Mouse (Mus musculus): ENCODE data around the gene Psmb6. TPM values are rescaled to one million over a fixed set of nuclear protein-coding genes. Genes with fewer than 3 reads are reported as not detected.

Gene Psmb6
- polyA plus RNA-seq, 1 experiment = 244 TPM

GRCm38 (mm10) chr11:70500476-70500812, 24.7 kb upstream of the Psmb6 start:
- no peaks in the 10 kb centered on the region for H3K36me3 ChIP-seq (ENCODE audit: control insufficient read depth, insufficient read depth, low read length, poor library complexity, severe bottlenecking)
- H3K9ac ChIP-seq (ENCODE audit: low read depth, poor library complexity, severe bottlenecking) = no peak overlapping the region
- H3K9me3 ChIP-seq (replicated peaks; ENCODE audit: control insufficient read depth, insufficient read depth, low read length, poor library complexity, severe bottlenecking) = no peaks in the 10 kb centered on the region
- no peak overlapping the region for H3K27ac ChIP-seq (ENCODE audit: insufficient read depth, low read length)
- H3K27me3 ChIP-seq (ENCODE audit: control insufficient read depth, insufficient read depth, low read length, poor library complexity, severe bottlenecking) = no peaks in the 10 kb centered on the region
- peaks cover 3% of the 10 kb centered on the region for H3K4me1 ChIP-seq (ENCODE audit: control insufficient read depth, insufficient read depth, low read length)
- H3K4me3 ChIP-seq (ENCODE audit: low read depth, low read length) = no peak overlapping the region
- TF ChIP-seq POLR2A (IDR thresholded peaks at IDR 0.05; ENCODE audit: insufficient read depth, low read length) (no peak), CTCF (IDR thresholded peaks at IDR 0.05; ENCODE audit: low read depth, low read length) (no peak), EP300 (IDR thresholded peaks at IDR 0.05; ENCODE audit: insufficient read depth, low read depth, low read length) (no peak)

- H3K9me3 ChIP-seq (replicated peaks; ENCODE audit: control insufficient read depth, insufficient read depth, low read length, poor library complexity, severe bottlenecking) = no peaks in the 10 kb centered on the region
- H3K4me1 ChIP-seq (ENCODE audit: control insufficient read depth, insufficient read depth, low read length) = peaks cover 3% of the 10 kb centered on the region
- H3K36me3 ChIP-seq (ENCODE audit: control insufficient read depth, insufficient read depth, low read length, poor library complexity, severe bottlenecking) = no peaks in the 10 kb centered on the region
- H3K9ac ChIP-seq (ENCODE audit: low read depth, poor library complexity, severe bottlenecking) = no peak overlapping the region
- H3K4me3 ChIP-seq (ENCODE audit: low read depth, low read length) = no peak overlapping the region
- no peak for TF ChIP-seq POLR2A (IDR thresholded peaks at IDR 0.05; ENCODE audit: insufficient read depth, low read length)
- H3K27me3 ChIP-seq (ENCODE audit: control insufficient read depth, insufficient read depth, low read length, poor library complexity, severe bottlenecking) = no peaks in the 10 kb centered on the region
- no peak overlapping the region for H3K27ac ChIP-seq (ENCODE audit: insufficient read depth, low read length)
Observed at GRCm38 (mm10) chr11:70502018-70502417, 23.1 kb upstream of the Psmb6 start.

- no peaks in the 10 kb centered on the region for H3K27me3 ChIP-seq (ENCODE audit: control insufficient read depth, insufficient read depth, low read length, poor library complexity, severe bottlenecking)
- H3K9ac ChIP-seq (ENCODE audit: low read depth, poor library complexity, severe bottlenecking) = no peak within 1 kb of the TSS
- peaks cover 3% of the 10 kb centered on the region for H3K4me1 ChIP-seq (ENCODE audit: control insufficient read depth, insufficient read depth, low read length)
- H3K27ac ChIP-seq (ENCODE audit: insufficient read depth, low read length) = no peak within 1 kb of the TSS
- no peaks in the 10 kb centered on the region for H3K9me3 ChIP-seq (replicated peaks; ENCODE audit: control insufficient read depth, insufficient read depth, low read length, poor library complexity, severe bottlenecking)
- no peaks in the 10 kb centered on the region for H3K36me3 ChIP-seq (ENCODE audit: control insufficient read depth, insufficient read depth, low read length, poor library complexity, severe bottlenecking)
- TF ChIP-seq CTCF (IDR thresholded peaks at IDR 0.05; ENCODE audit: low read depth, low read length) (no peak), POLR2A (IDR thresholded peaks at IDR 0.05; ENCODE audit: insufficient read depth, low read length) (no peak), EP300 (IDR thresholded peaks at IDR 0.05; ENCODE audit: insufficient read depth, low read depth, low read length) (peak; percentile 51; the same call in 1 of the 2 replicates)
- peak within 1 kb of the TSS; percentile 9; the same call in 1 of the 2 replicates for H3K4me3 ChIP-seq (ENCODE audit: low read depth, low read length)
Observed at GRCm38 (mm10) chr11:70504970-70505369, 20.2 kb upstream of the Psmb6 start, which contains the start of gene Tm4sf5. Tm4sf5 (plus strand) TSS chr11:70505244.

GRCm38 (mm10) chr11:70506385-70506784, 18.8 kb upstream of the Psmb6 start:
- no peak for TF ChIP-seq EP300 (IDR thresholded peaks at IDR 0.05; ENCODE audit: insufficient read depth, low read depth, low read length)
- TF ChIP-seq CTCF (IDR thresholded peaks at IDR 0.05; ENCODE audit: low read depth, low read length) = peak; percentile 48
- no peak for TF ChIP-seq POLR2A (IDR thresholded peaks at IDR 0.05; ENCODE audit: insufficient read depth, low read length)
- Histone ChIP-seq H3K9me3 (replicated peaks; ENCODE audit: control insufficient read depth, insufficient read depth, low read length, poor library complexity, severe bottlenecking) (no peaks in the 10 kb centered on the region), H3K27me3 (ENCODE audit: control insufficient read depth, insufficient read depth, low read length, poor library complexity, severe bottlenecking) (no peaks in the 10 kb centered on the region), H3K27ac (ENCODE audit: insufficient read depth, low read length) (no peak overlapping the region), H3K4me1 (ENCODE audit: control insufficient read depth, insufficient read depth, low read length) (peaks cover 5% of the 10 kb centered on the region), H3K4me3 (ENCODE audit: low read depth, low read length) (no peak overlapping the region), H3K36me3 (ENCODE audit: control insufficient read depth, insufficient read depth, low read length, poor library complexity, severe bottlenecking) (no peaks in the 10 kb centered on the region), H3K9ac (ENCODE audit: low read depth, poor library complexity, severe bottlenecking) (no peak overlapping the region)

GRCm38 (mm10) chr11:70506962-70507515, 18.1 kb upstream of the Psmb6 start:
- no peak for TF ChIP-seq POLR2A (IDR thresholded peaks at IDR 0.05; ENCODE audit: insufficient read depth, low read length)
- TF ChIP-seq CTCF (IDR thresholded peaks at IDR 0.05; ENCODE audit: low read depth, low read length) = no peak
- TF ChIP-seq EP300 (IDR thresholded peaks at IDR 0.05; ENCODE audit: insufficient read depth, low read depth, low read length) = no peak
- Histone ChIP-seq H3K4me3 (ENCODE audit: low read depth, low read length) (no peak overlapping the region), H3K9me3 (replicated peaks; ENCODE audit: control insufficient read depth, insufficient read depth, low read length, poor library complexity, severe bottlenecking) (no peaks in the 10 kb centered on the region), H3K27ac (ENCODE audit: insufficient read depth, low read length) (no peak overlapping the region), H3K9ac (ENCODE audit: low read depth, poor library complexity, severe bottlenecking) (no peak overlapping the region), H3K27me3 (ENCODE audit: control insufficient read depth, insufficient read depth, low read length, poor library complexity, severe bottlenecking) (no peaks in the 10 kb centered on the region), H3K36me3 (ENCODE audit: control insufficient read depth, insufficient read depth, low read length, poor library complexity, severe bottlenecking) (no peaks in the 10 kb centered on the region), H3K4me1 (ENCODE audit: control insufficient read depth, insufficient read depth, low read length) (peaks cover 5% of the 10 kb centered on the region)

GRCm38 (mm10) chr11:70509753-70510564, 15.2 kb upstream of the Psmb6 start:
- Histone ChIP-seq H3K4me3 (ENCODE audit: low read depth, low read length) (peak overlapping the region; percentile 39), H3K9ac (ENCODE audit: low read depth, poor library complexity, severe bottlenecking) (peak overlapping the region; percentile 36)
- TF ChIP-seq POLR2A (IDR thresholded peaks at IDR 0.05; ENCODE audit: insufficient read depth, low read length) (no peak), CTCF (IDR thresholded peaks at IDR 0.05; ENCODE audit: low read depth, low read length) (peak; percentile 85)

More at GRCm38 (mm10) chr11:70509753-70510564, 15.2 kb upstream of the Psmb6 start:
- Histone ChIP-seq H3K36me3 (ENCODE audit: control insufficient read depth, insufficient read depth, low read length, poor library complexity, severe bottlenecking) (no peaks in the 10 kb centered on the region), H3K4me1 (ENCODE audit: control insufficient read depth, insufficient read depth, low read length) (peaks cover 5% of the 10 kb centered on the region), H3K27ac (ENCODE audit: insufficient read depth, low read length) (peak overlapping the region; percentile 32; the same call in 1 of the 2 replicates), H3K9me3 (replicated peaks; ENCODE audit: control insufficient read depth, insufficient read depth, low read length, poor library complexity, severe bottlenecking) (no peaks in the 10 kb centered on the region), H3K27me3 (ENCODE audit: control insufficient read depth, insufficient read depth, low read length, poor library complexity, severe bottlenecking) (no peaks in the 10 kb centered on the region)

Measured in ES-Bruce4 (cell line).